Mouse (Mus musculus): ENCODE measurements around the gene Scgb1c1. TPM values are rescaled to one million over a fixed set of nuclear protein-coding genes. Genes with fewer than 3 reads are reported as not detected.
"Not testable (repeated sequence)": the region's sequence is repeated elsewhere in the genome, so short reads cannot be mapped to it uniquely, and the experiment has no call there.

Gene Scgb1c1
- polyA plus RNA-seq, 1 experiment from 2014 or later: not detected

DNA sequence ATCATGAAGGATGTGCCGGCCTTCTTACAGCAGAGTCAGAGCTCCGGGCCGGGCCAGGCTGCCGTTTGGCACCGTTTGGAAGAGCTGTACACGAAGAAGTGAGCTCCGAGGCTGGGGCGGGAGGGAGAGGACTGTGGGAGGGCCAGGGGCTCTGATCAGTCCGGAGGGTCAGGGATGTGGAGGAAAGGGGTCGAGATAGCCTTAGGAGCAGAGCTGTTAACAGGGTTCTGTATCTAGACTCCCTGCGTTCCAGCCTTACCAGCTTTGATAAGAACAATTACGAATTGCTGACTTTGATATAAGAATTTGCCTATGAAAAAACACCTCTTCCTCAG lies 37.1 kb downstream of the Scgb1c1 start:
- WGBS: under 1% methylated on average over 12 of the region's 12 CpGs
- Histone ChIP-seq H3K4me2 (ENCODE audit: low read length) (peak overlapping the region; percentile 89), H3K4me1 (replicated peaks; ENCODE audit: insufficient read depth, low read length) (0 out of 2 replicates have a peak, but pooled peaks cover 3% of the 10 kb centered on the region), H3K27ac (peak overlapping the region; percentile 92), H3K4me3 (replicated peaks; ENCODE audit: low read depth, low read length) (peak overlapping the region; percentile 85), H3K36me3 (ENCODE audit: insufficient read depth, low read length) (0 out of 2 replicates have a peak, but pooled peaks cover 6% of the 10 kb centered on the region), H3K9me3 (replicated peaks; ENCODE audit: low read length) (no peaks in the 10 kb centered on the region), H3K27me3 (ENCODE audit: insufficient read depth, low read length) (no peaks in the 10 kb centered on the region), H3K9ac (ENCODE audit: low read depth, low read length) (peak overlapping the region; percentile 86)
- ATAC-seq (replicated peaks; ENCODE audit: low FRiP score, low read depth) (peak; percentile 56), DNase-seq (ENCODE audit: low spot score) (no peak)
- TF ChIP-seq CTCF (IDR thresholded peaks at IDR 0.05; ENCODE audit: low read depth): no peak

GRCm38 (mm10) chr7:140890636-140891035 lies 45.3 kb downstream of the Scgb1c1 start:
- not testable (repeated sequence) for H3K4me3 ChIP-seq (replicated peaks; ENCODE audit: low read depth, low read length); H3K4me1 ChIP-seq (replicated peaks; ENCODE audit: insufficient read depth, low read length); H3K27ac ChIP-seq; ATAC-seq (replicated peaks; ENCODE audit: low FRiP score, low read depth); DNase-seq (ENCODE audit: low spot score); H3K27me3 ChIP-seq (ENCODE audit: insufficient read depth, low read length); H3K4me2 ChIP-seq (ENCODE audit: low read length); H3K9ac ChIP-seq (ENCODE audit: low read depth, low read length); H3K9me3 ChIP-seq (replicated peaks; ENCODE audit: low read length)
- 98% methylated on average over 16 of the region's 16 CpGs for WGBS
- H3K36me3 ChIP-seq (ENCODE audit: insufficient read depth, low read length): peaks cover 54% of the 10 kb centered on the region

DNA sequence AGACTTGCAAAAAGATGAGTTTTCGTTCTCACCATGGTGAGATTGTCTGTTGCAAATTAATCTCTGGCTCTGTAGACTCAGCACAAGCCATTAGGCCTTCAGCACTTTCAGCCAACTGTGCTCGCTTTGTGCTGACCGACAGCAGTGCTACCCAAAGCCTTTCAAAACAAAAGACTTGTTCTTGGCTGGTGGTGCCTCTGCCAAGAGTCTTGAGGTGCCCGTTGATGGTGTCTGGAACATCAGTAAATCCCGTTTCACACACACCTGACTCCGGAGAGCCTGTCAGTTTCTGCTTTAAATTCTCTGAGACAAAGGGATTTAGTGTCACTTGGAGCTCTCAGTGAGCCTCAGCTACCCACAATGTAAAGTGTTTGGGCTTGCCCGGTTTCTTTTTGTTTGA lies 48.7 kb downstream of the Scgb1c1 start:
- DNase-seq (ENCODE audit: low spot score) (no peak), ATAC-seq (replicated peaks; ENCODE audit: low FRiP score, low read depth) (no peak)
- 92% methylated on average over 7 of the region's 7 CpGs for WGBS
- Histone ChIP-seq H3K27me3 (ENCODE audit: insufficient read depth, low read length) (no peaks in the 10 kb centered on the region), H3K4me1 (replicated peaks; ENCODE audit: insufficient read depth, low read length) (no peaks in the 10 kb centered on the region), H3K36me3 (ENCODE audit: insufficient read depth, low read length) (peaks cover 51% of the 10 kb centered on the region), H3K4me2 (ENCODE audit: low read length) (no peak overlapping the region), H3K4me3 (replicated peaks; ENCODE audit: low read depth, low read length) (no peak overlapping the region), H3K9ac (ENCODE audit: low read depth, low read length) (no peak overlapping the region), H3K9me3 (replicated peaks; ENCODE audit: low read length) (no peaks in the 10 kb centered on the region), H3K27ac (no peak overlapping the region)
- TF ChIP-seq CTCF (IDR thresholded peaks at IDR 0.05; ENCODE audit: low read depth): no peak

GRCm38 (mm10) chr7:140894611-140895010 lies 49.3 kb downstream of the Scgb1c1 start:
- Histone ChIP-seq H3K4me2 (ENCODE audit: low read length) (no peak overlapping the region), H3K36me3 (ENCODE audit: insufficient read depth, low read length) (peaks cover 46% of the 10 kb centered on the region), H3K27ac (no peak overlapping the region), H3K27me3 (ENCODE audit: insufficient read depth, low read length) (no peaks in the 10 kb centered on the region), H3K4me3 (replicated peaks; ENCODE audit: low read depth, low read length) (no peak overlapping the region), H3K9me3 (replicated peaks; ENCODE audit: low read length) (no peaks in the 10 kb centered on the region), H3K4me1 (replicated peaks; ENCODE audit: insufficient read depth, low read length) (no peaks in the 10 kb centered on the region), H3K9ac (ENCODE audit: low read depth, low read length) (no peak overlapping the region)
- ATAC-seq (replicated peaks; ENCODE audit: low FRiP score, low read depth) (no peak), DNase-seq (ENCODE audit: low spot score) (no peak)
- no peak for TF ChIP-seq CTCF (IDR thresholded peaks at IDR 0.05; ENCODE audit: low read depth)
- whole genome bisulfite sequencing: 92% methylated on average over 3 of the region's 3 CpGs

Other genes starting within 250 kb of the Scgb1c1 start
- 0.01 TPM in 1 of 2 replicates, not detected in the other for gene Olfr46, start 244.3 kb upstream of the Scgb1c1 start, polyA plus RNA-seq (2015; fragmentation: Nextera tagmentation; extraction: Ambion mirVana)
- not detected in 2 replicates for gene Olfr61, start 216.6 kb upstream of the Scgb1c1 start, polyA plus RNA-seq (2015; fragmentation: Nextera tagmentation; extraction: Ambion mirVana)
- gene Olfr53, start 199.1 kb upstream of the Scgb1c1 start, polyA plus RNA-seq (2015; fragmentation: Nextera tagmentation; extraction: Ambion mirVana): not detected in 2 replicates
- gene Olfr539, start 185.6 kb upstream of the Scgb1c1 start, polyA plus RNA-seq (2015; fragmentation: Nextera tagmentation; extraction: Ambion mirVana): not detected in 2 replicates
- not detected in 2 replicates for gene Olfr45, start 163.6 kb upstream of the Scgb1c1 start, polyA plus RNA-seq (2015; fragmentation: Nextera tagmentation; extraction: Ambion mirVana)
- gene Olfr541, start 148.3 kb upstream of the Scgb1c1 start, polyA plus RNA-seq (2015; fragmentation: Nextera tagmentation; extraction: Ambion mirVana): not detected in 2 replicates
- gene Cyp2e1, start 81.8 kb upstream of the Scgb1c1 start, polyA plus RNA-seq (2015; fragmentation: Nextera tagmentation; extraction: Ambion mirVana): 4.4 and 6.2 TPM in 2 replicates
- not detected in 2 replicates for gene Syce1, start 57.7 kb upstream of the Scgb1c1 start, polyA plus RNA-seq (2015; fragmentation: Nextera tagmentation; extraction: Ambion mirVana)
- 1.2 and 1.3 TPM in 2 replicates for gene Zfp941, start 23.4 kb upstream of the Scgb1c1 start, polyA plus RNA-seq (2015; fragmentation: Nextera tagmentation; extraction: Ambion mirVana)
- gene Urah, start 10.5 kb upstream of the Scgb1c1 start, polyA plus RNA-seq (2015; fragmentation: Nextera tagmentation; extraction: Ambion mirVana): 0.61 and 1.1 TPM in 2 replicates
- gene Odf3, start 2.3 kb downstream of the Scgb1c1 start, polyA plus RNA-seq (2015; fragmentation: Nextera tagmentation; extraction: Ambion mirVana): not detected in 2 replicates
- 0.18 TPM in 1 of 2 replicates, not detected in the other for gene Gm45785, start 10.8 kb downstream of the Scgb1c1 start, polyA plus RNA-seq (2015; fragmentation: Nextera tagmentation; extraction: Ambion mirVana)
- 45.0 and 53.1 TPM in 2 replicates for gene Ric8a, start 11.4 kb downstream of the Scgb1c1 start, polyA plus RNA-seq (2015; fragmentation: Nextera tagmentation; extraction: Ambion mirVana)
- 48.0 and 53.9 TPM in 2 replicates for gene Bet1l, start 12.0 kb downstream of the Scgb1c1 start, polyA plus RNA-seq (2015; fragmentation: Nextera tagmentation; extraction: Ambion mirVana)
- 198 and 219 TPM in 2 replicates for gene Psmd13, start 36.4 kb downstream of the Scgb1c1 start, polyA plus RNA-seq (2015; fragmentation: Nextera tagmentation; extraction: Ambion mirVana)
- gene Sirt3, start 36.8 kb downstream of the Scgb1c1 start, polyA plus RNA-seq (2015; fragmentation: Nextera tagmentation; extraction: Ambion mirVana): 47.2 and 48.6 TPM in 2 replicates
- 0.39 and 0.47 TPM in 2 replicates for gene Cox8b, start 54.9 kb downstream of the Scgb1c1 start, polyA plus RNA-seq (2015; fragmentation: Nextera tagmentation; extraction: Ambion mirVana)
- gene Nlrp6, start 75.4 kb downstream of the Scgb1c1 start, polyA plus RNA-seq (2015; fragmentation: Nextera tagmentation; extraction: Ambion mirVana): 2.1 and 2.6 TPM in 2 replicates
- gene Pgghg, start 95.8 kb downstream of the Scgb1c1 start, polyA plus RNA-seq (2015; fragmentation: Nextera tagmentation; extraction: Ambion mirVana): 20.3 and 20.7 TPM in 2 replicates
- 1.5 and 2.2 TPM in 2 replicates for gene Ifitm5, start 104.7 kb downstream of the Scgb1c1 start, polyA plus RNA-seq (2015; fragmentation: Nextera tagmentation; extraction: Ambion mirVana)
- gene Gm45717, start 110.4 kb downstream of the Scgb1c1 start, polyA plus RNA-seq (2015; fragmentation: Nextera tagmentation; extraction: Ambion mirVana): 0.45 and 0.68 TPM in 2 replicates
- 1,203 and 1,251 TPM in 2 replicates for gene Ifitm2, start 110.4 kb downstream of the Scgb1c1 start, polyA plus RNA-seq (2015; fragmentation: Nextera tagmentation; extraction: Ambion mirVana)
- gene Ifitm1, start 121.7 kb downstream of the Scgb1c1 start, polyA plus RNA-seq (2015; fragmentation: Nextera tagmentation; extraction: Ambion mirVana): 117 and 163 TPM in 2 replicates
- 515 and 606 TPM in 2 replicates for gene Ifitm3, start 165.2 kb downstream of the Scgb1c1 start, polyA plus RNA-seq (2015; fragmentation: Nextera tagmentation; extraction: Ambion mirVana)
- 1.1 and 1.5 TPM in 2 replicates for gene Ifitm6, start 172.4 kb downstream of the Scgb1c1 start, polyA plus RNA-seq (2015; fragmentation: Nextera tagmentation; extraction: Ambion mirVana)
- not detected in 2 replicates for gene Gm17387, start 183.6 kb downstream of the Scgb1c1 start, polyA plus RNA-seq (2015; fragmentation: Nextera tagmentation; extraction: Ambion mirVana)
- 6.4 and 7.4 TPM in 2 replicates for gene B4galnt4, start 215.6 kb downstream of the Scgb1c1 start, polyA plus RNA-seq (2015; fragmentation: Nextera tagmentation; extraction: Ambion mirVana)
- gene Pkp3, start 232.7 kb downstream of the Scgb1c1 start, polyA plus RNA-seq (2015; fragmentation: Nextera tagmentation; extraction: Ambion mirVana): 11.1 and 13.4 TPM in 2 replicates